Comparison of ENCODE assay signal across 16 mouse cellular contexts in genomic region chr4:43585682-43586081, GRCm38 (mm10). TPM values are rescaled to one million over a fixed set of nuclear protein-coding genes. Genes with fewer than 3 reads are reported as not detected.
DNase-seq lines count a peak whose midpoint lies in the region; ATAC-seq and TF ChIP-seq lines count a peak whose summit lies in the region.
"Had no signal": no experiment of that assay in that cellular context is flagged by ENCODE, and none has a peak within 500 bp of the region (broad histone marks: within the 10 kb centered on the region; RNA-seq: fewer than 3 reads in every experiment).

No protein-coding gene starts in this region.

- H3K27me3 ChIP-seq in heart, adult 2 months (ENCODE audit: control insufficient read depth, insufficient read depth, low read length): no peaks in the 10 kb centered on the region
- no peaks in the 10 kb centered on the region for H3K27me3 ChIP-seq in intestine, embryonic 14.5 days (replicated peaks; ENCODE audit: control insufficient read depth, insufficient read depth, low read length)
- H3K27me3 ChIP-seq in intestine, embryonic 15.5 days (replicated peaks): no peaks in the 10 kb centered on the region
- H3K27me3 ChIP-seq: embryonic facial prominence, embryonic 12.5 days; forebrain, embryonic 12.5 days; heart, embryonic 12.5 days; hindbrain, embryonic 13.5 days had no signal

- no peaks in the 10 kb centered on the region for H3K36me3 ChIP-seq in heart, adult 2 months (ENCODE audit: control insufficient read depth, insufficient read depth, low read length)
- H3K36me3 ChIP-seq in intestine, embryonic 14.5 days (ENCODE audit: control insufficient read depth, insufficient read depth, low read length): peaks cover 35% of the 10 kb centered on the region
- peaks cover 20% of the 10 kb centered on the region for H3K36me3 ChIP-seq in intestine, embryonic 15.5 days

- no peaks in the 10 kb centered on the region for H3K9me3 ChIP-seq in intestine, embryonic 14.5 days (ENCODE audit: control insufficient read depth, low read length)
- H3K9me3 ChIP-seq in intestine, embryonic 15.5 days: no peaks in the 10 kb centered on the region
- H3K9me3 ChIP-seq: embryonic facial prominence, embryonic 12.5 days; forebrain, embryonic 12.5 days; heart, embryonic 12.5 days; hindbrain, embryonic 13.5 days had no signal

- peak overlapping the region; percentile 90 for H3K27ac ChIP-seq in heart, adult 2 months
- no peak overlapping the region for H3K27ac ChIP-seq in intestine, embryonic 14.5 days (ENCODE audit: low read depth)
- no peak overlapping the region for H3K27ac ChIP-seq in intestine, embryonic 15.5 days
- peak overlapping the region; percentile 96 for H3K27ac ChIP-seq in brown adipose tissue, adult 24 weeks (replicated peaks; ENCODE audit: low read depth, low read length)
- no peak overlapping the region for H3K27ac ChIP-seq in embryonic fibroblast, embryonic 13.5 days (ENCODE audit: insufficient read depth, low read length)
- H3K27ac ChIP-seq: embryonic facial prominence, embryonic 12.5 days; forebrain, embryonic 12.5 days; hindbrain, embryonic 13.5 days had no signal

- peak overlapping the region; percentile 37; the same call in 1 of the 2 replicates for H3K9ac ChIP-seq in heart, adult 2 months (ENCODE audit: low read depth, low read length)
- no peak overlapping the region for H3K9ac ChIP-seq in intestine, embryonic 14.5 days (ENCODE audit: low read length)
- H3K9ac ChIP-seq in intestine, embryonic 15.5 days: no peak overlapping the region
- H3K9ac ChIP-seq: embryonic facial prominence, embryonic 12.5 days; forebrain, embryonic 12.5 days; heart, embryonic 12.5 days had no signal

- ATAC-seq in intestine, embryonic 14.5 days (replicated peaks; ENCODE audit: low FRiP score, low TSS enrichment, low read depth): no peak
- ATAC-seq in intestine, embryonic 15.5 days: no peak
- ATAC-seq: intestine, postnatal 0 days had no signal

- TF ChIP-seq POLR2A in heart, adult 2 months (IDR thresholded peaks at IDR 0.05; ENCODE audit: insufficient read depth, low read depth, low read length): peak; percentile 43; the same call in 1 of the 2 replicates
- TF ChIP-seq POLR2A in embryonic fibroblast, embryonic 13.5 days (IDR thresholded peaks at IDR 0.05; ENCODE audit: low read depth, low read length): peak; percentile 37; the same call in 1 of the 2 replicates

- no peak for DNase-seq in heart, adult 2 months
- no peak for DNase-seq in heart, postnatal 14 days
- peak; percentile 47 for DNase-seq in intestine, embryonic 14.5 days (ENCODE audit: low spot score)
- DNase-seq in frontal cortex, postnatal 36 days (ENCODE audit: low spot score in 2 of 2): no peak
- DNase-seq: cerebellum, postnatal 14 days had no signal

- H3K4me3 ChIP-seq in heart, adult 2 months: no peak overlapping the region
- no peak overlapping the region for H3K4me3 ChIP-seq in intestine, embryonic 14.5 days (ENCODE audit: low read depth, low read length)
- no peak overlapping the region for H3K4me3 ChIP-seq in intestine, embryonic 15.5 days (replicated peaks)
- H3K4me3 ChIP-seq in brown adipose tissue, adult 24 weeks (ENCODE audit: insufficient read depth, low read depth, low read length): no peak overlapping the region
- H3K4me3 ChIP-seq in embryonic fibroblast, embryonic 13.5 days (ENCODE audit: insufficient read depth, low read length): no peak overlapping the region
- H3K4me3 ChIP-seq: embryonic facial prominence, embryonic 12.5 days; forebrain, embryonic 12.5 days; heart, embryonic 12.5 days; hindbrain, embryonic 13.5 days had no signal

- intact Hi-C loops in heart, adult 2 months (cut with DNase I): loop anchor here (2.0 kb wide), 1 partner anchor 147 kb away; no protein-coding TSS in a partner anchor
- intact Hi-C loops in heart, postnatal 14 days (cut with DNase I): no loop called here

- 40% methylated on average over 10 of the region's 10 CpGs for WGBS in heart, adult 2 months
- 68% methylated on average over 10 of the region's 10 CpGs for WGBS in intestine, embryonic 14.5 days
- WGBS in intestine, embryonic 15.5 days: 55% methylated on average over 9 of the region's 10 CpGs

- peaks cover 30% of the 10 kb centered on the region for H3K4me1 ChIP-seq in heart, adult 2 months (ENCODE audit: control insufficient read depth, insufficient read depth, low read length)
- H3K4me1 ChIP-seq in intestine, embryonic 14.5 days (replicated peaks; ENCODE audit: control insufficient read depth, insufficient read depth, low read length): no peaks in the 10 kb centered on the region; the same call in 1 of the 2 replicates
- 0 out of 2 replicates have a peak, but pooled peaks cover 2% of the 10 kb centered on the region for H3K4me1 ChIP-seq in intestine, embryonic 15.5 days (replicated peaks)
- peaks cover 20% of the 10 kb centered on the region for H3K4me1 ChIP-seq in brown adipose tissue, adult 24 weeks (ENCODE audit: control insufficient read depth, insufficient read depth, insufficient read length, low read length)
- no peaks in the 10 kb centered on the region for H3K4me1 ChIP-seq in embryonic fibroblast, embryonic 13.5 days (ENCODE audit: control insufficient read depth, insufficient read depth, low read length)
- H3K4me1 ChIP-seq: embryonic facial prominence, embryonic 12.5 days; hindbrain, embryonic 13.5 days had no signal

- TF ChIP-seq CTCF in heart, adult 2 months (IDR thresholded peaks at IDR 0.05): no peak
- no peak for TF ChIP-seq CTCF in embryonic fibroblast, embryonic 13.5 days (IDR thresholded peaks at IDR 0.05; ENCODE audit: borderline replicate concordance, insufficient read depth, low read length)

- H3K4me2 ChIP-seq in intestine, embryonic 14.5 days (ENCODE audit: low read length): no peak overlapping the region
- no peak overlapping the region for H3K4me2 ChIP-seq in intestine, embryonic 15.5 days (replicated peaks)
- H3K4me2 ChIP-seq: embryonic facial prominence, embryonic 12.5 days; forebrain, embryonic 12.5 days; heart, embryonic 12.5 days; hindbrain, embryonic 13.5 days had no signal

- no peak for TF ChIP-seq EP300 in heart, adult 2 months (IDR thresholded peaks at IDR 0.05; ENCODE audit: insufficient read depth, low read depth, low read length)

- no peaks in the 10 kb centered on the region for H3K79me2 ChIP-seq in heart, adult 2 months (replicated peaks; ENCODE audit: control insufficient read depth, insufficient read depth, low read length)

RNA-seq across cellular contexts. Expression of gene Msmp, which starts 1.4 kb away (rescaled TPM):
- under 1 TPM; 0.52 to 0.57 TPM for total RNA-seq in heart, adult 2 months (2021)
- polyA plus RNA-seq in heart, adult 2 months (2012; rRNA removed): 0.62 and 0.67 TPM in 2 replicates
- not detected for total RNA-seq in heart, postnatal 14 days (2021)
- polyA plus RNA-seq in intestine, embryonic 14.5 days (2014; fragmentation: Nextera tagmentation; extraction: Ambion mirVana): 0.49 and 1.3 TPM in 2 replicates
- 0.75 TPM in 1 of 2 replicates, not detected in the other for polyA plus RNA-seq in intestine, embryonic 15.5 days (2015; fragmentation: Nextera tagmentation; extraction: Ambion mirVana)
- 1.5 TPM in 1 of 2 replicates, not detected in the other for polyA plus RNA-seq in brown adipose tissue, adult 24 weeks (2012; ENCODE audit: insufficient read depth, insufficient read length, missing spikeins)
- not detected in 2 replicates for polyA plus RNA-seq in embryonic fibroblast, embryonic 13.5 days (2011; ENCODE audit: insufficient read length, low read depth, missing spikeins)
- total RNA-seq: gastrocnemius, adult 8-10 months had no signal
- polyA plus RNA-seq: cerebellum, adult 2 months; frontal cortex, adult 2 months; hindbrain, embryonic 13.5 days; intestine, postnatal 0 days had no signal

RNA-seq across cellular contexts. Expression of gene Gba2, which starts 7.0 kb away (rescaled TPM):
- total RNA-seq in heart, adult 2 months (2021): 10 to 100 TPM; 11.5 to 13.2 TPM
- 18.2 and 27.4 TPM in 2 replicates for polyA plus RNA-seq in heart, adult 2 months (2012; rRNA removed)
- 10 to 100 TPM; 14.3 to 14.6 TPM for total RNA-seq in heart, postnatal 14 days (2021)
- polyA plus RNA-seq in intestine, embryonic 14.5 days (2014; fragmentation: Nextera tagmentation; extraction: Ambion mirVana): 13.2 and 15.5 TPM in 2 replicates
- 13.7 and 15.4 TPM in 2 replicates for polyA plus RNA-seq in intestine, embryonic 15.5 days (2015; fragmentation: Nextera tagmentation; extraction: Ambion mirVana)
- polyA plus RNA-seq in brown adipose tissue, adult 24 weeks (2012; ENCODE audit: insufficient read depth, insufficient read length, missing spikeins): 2.3 and 3.6 TPM in 2 replicates
- polyA plus RNA-seq in embryonic fibroblast, embryonic 13.5 days (2011; ENCODE audit: insufficient read length, low read depth, missing spikeins): 4.5 and 7.6 TPM in 2 replicates

RNA-seq across cellular contexts. Expression of gene Rgp1, which starts 7.2 kb away (rescaled TPM):
- 10 to 100 TPM; 29.4 to 31.7 TPM for total RNA-seq in heart, adult 2 months (2021)
- 38.1 and 47.5 TPM in 2 replicates for polyA plus RNA-seq in heart, adult 2 months (2012; rRNA removed)
- total RNA-seq in heart, postnatal 14 days (2021): 10 to 100 TPM; 32.3 to 41.6 TPM
- 25.4 and 29.7 TPM in 2 replicates for polyA plus RNA-seq in intestine, embryonic 14.5 days (2014; fragmentation: Nextera tagmentation; extraction: Ambion mirVana)
- 20.9 and 23.3 TPM in 2 replicates for polyA plus RNA-seq in intestine, embryonic 15.5 days (2015; fragmentation: Nextera tagmentation; extraction: Ambion mirVana)
- 14.6 and 17.2 TPM in 2 replicates for polyA plus RNA-seq in brown adipose tissue, adult 24 weeks (2012; ENCODE audit: insufficient read depth, insufficient read length, missing spikeins)
- polyA plus RNA-seq in embryonic fibroblast, embryonic 13.5 days (2011; ENCODE audit: insufficient read length, low read depth, missing spikeins): 34.6 and 45.4 TPM in 2 replicates

RNA-seq across cellular contexts. Expression of gene Tln1, which starts 23.2 kb away (rescaled TPM):
- total RNA-seq in heart, adult 2 months (2021): 100 to 1,000 TPM; 105 to 109 TPM
- polyA plus RNA-seq in heart, adult 2 months (2012; rRNA removed): 53.1 and 67.0 TPM in 2 replicates
- 100 to 1,000 TPM; 111 to 135 TPM for total RNA-seq in heart, postnatal 14 days (2021)
- polyA plus RNA-seq in intestine, embryonic 14.5 days (2014; fragmentation: Nextera tagmentation; extraction: Ambion mirVana): 66.0 and 69.8 TPM in 2 replicates
- 61.4 and 61.9 TPM in 2 replicates for polyA plus RNA-seq in intestine, embryonic 15.5 days (2015; fragmentation: Nextera tagmentation; extraction: Ambion mirVana)
- polyA plus RNA-seq in brown adipose tissue, adult 24 weeks (2012; ENCODE audit: insufficient read depth, insufficient read length, missing spikeins): 55.6 and 61.1 TPM in 2 replicates
- 291 and 380 TPM in 2 replicates for polyA plus RNA-seq in embryonic fibroblast, embryonic 13.5 days (2011; ENCODE audit: insufficient read length, low read depth, missing spikeins)

RNA-seq across cellular contexts. Expression of gene Creb3, which starts 23.6 kb away (rescaled TPM):
- 10 to 100 TPM; 44.0 to 46.5 TPM for total RNA-seq in heart, adult 2 months (2021)
- 29.8 and 36.8 TPM in 2 replicates for polyA plus RNA-seq in heart, adult 2 months (2012; rRNA removed)
- total RNA-seq in heart, postnatal 14 days (2021): 10 to 100 TPM; 47.1 to 49.2 TPM
- 64.8 and 68.6 TPM in 2 replicates for polyA plus RNA-seq in intestine, embryonic 14.5 days (2014; fragmentation: Nextera tagmentation; extraction: Ambion mirVana)
- 62.7 and 69.5 TPM in 2 replicates for polyA plus RNA-seq in intestine, embryonic 15.5 days (2015; fragmentation: Nextera tagmentation; extraction: Ambion mirVana)
- polyA plus RNA-seq in brown adipose tissue, adult 24 weeks (2012; ENCODE audit: insufficient read depth, insufficient read length, missing spikeins): 18.1 TPM in 2 replicates
- 72.4 and 89.0 TPM in 2 replicates for polyA plus RNA-seq in embryonic fibroblast, embryonic 13.5 days (2011; ENCODE audit: insufficient read length, low read depth, missing spikeins)

Comparison
In these comparisons a context has a peak if more than half of its experiments do, and no peak if none do; other contexts are left out.
1. H3K27ac ChIP-seq: peak in heart, adult 2 months (single experiment) and brown adipose tissue, adult 24 weeks (single experiment); none in intestine, embryonic 14.5 days (single experiment), intestine, embryonic 15.5 days (single experiment) and embryonic fibroblast, embryonic 13.5 days (single experiment).